Mouse (Mus musculus) neural tube, embryonic 11.5 days (tissue): Measurements from ENCODE around the gene Wnt11. TPM values are rescaled to one million over a fixed set of nuclear protein-coding genes. Genes with fewer than 3 reads are reported as not detected.

Experiments
- ATAC-seq: fragments of 200-750 bp; cut with Nextera tagmentation; 2 replicates; pipeline ENCODE4 v1.8.0; 2017; ENCODE audit warnings: moderate number of reproducible peaks, mild to moderate bottlenecking, moderate TSS enrichment, moderate library complexity; ENCODE audit not compliant: insufficient read depth, low FRiP score, low TSS enrichment
- DNase-seq: peaks from one replicate; pipeline ENCODE4 v3.0.0-alpha.2; 2015; ENCODE audit warnings: low spot score
- H3K27ac ChIP-seq: fragments of 300-500 bp; sonication (generic); 2 replicates; pipeline ENCODE4 v1.5.1; 2014; ENCODE audit warnings: low read depth, mild to moderate bottlenecking, low read length
- H3K27me3 ChIP-seq: fragments of 300-500 bp; sonication (generic); 2 replicates; pipeline ENCODE4 v1.6.1; 2014; ENCODE audit warnings: mild to moderate bottlenecking, low read length, mixed read lengths; ENCODE audit not compliant: control insufficient read depth, insufficient read depth
- H3K36me3 ChIP-seq: fragments of 300-500 bp; sonication (generic); 2 replicates; pipeline ENCODE4 v1.6.1; 2014; ENCODE audit warnings: mild to moderate bottlenecking, low read length, moderate library complexity, mixed read lengths; ENCODE audit not compliant: control insufficient read depth, insufficient read depth
- H3K4me1 ChIP-seq: fragments of 300-500 bp; sonication (generic); 2 replicates; pipeline ENCODE4 v1.6.1; 2014; ENCODE audit warnings: low read length, mixed read lengths; ENCODE audit not compliant: control insufficient read depth, insufficient read depth
- H3K4me2 ChIP-seq: fragments of 300-500 bp; sonication (generic); 2 replicates; pipeline ENCODE4 v1.6.1; 2014; ENCODE audit warnings: low read depth, mild to moderate bottlenecking, moderate library complexity
- H3K4me3 ChIP-seq: fragments of 300-500 bp; sonication (generic); 2 replicates; pipeline ENCODE4 v1.5.1; 2014; ENCODE audit warnings: low read depth, low read length
- H3K9ac ChIP-seq: fragments of 300-500 bp; sonication (generic); 2 replicates; pipeline ENCODE4 v1.6.1; 2014; ENCODE audit warnings: mild to moderate bottlenecking, low read length
- H3K9me3 ChIP-seq: fragments of 300-500 bp; sonication (generic); 2 replicates; pipeline ENCODE4 v1.6.1; 2016; ENCODE audit warnings: low read length; ENCODE audit not compliant: control insufficient read depth
- WGBS: fragments of 180-500 bp; shearing (Covaris S2); extraction: QIAGEN DNeasy Blood & Tissue Kit; methylation state at CpG from one replicate; pipeline ENCODE4 v1.1.7; 2014; 5-methylcytosine and 5-hydroxymethylcytosine counted together
- polyA plus RNA-seq: library from polyadenylated mRNA; unstranded; fragments of >200 nt; fragmentation: Nextera tagmentation; extraction: Ambion mirVana; gene quantifications from 2 replicates; pipeline ENCODE4 v1.2.1, GENCODE M21; 2014

Wnt11 gene
- polyA plus RNA-seq, 1 experiment from 2014 or later: 6.9 TPM

DNA sequence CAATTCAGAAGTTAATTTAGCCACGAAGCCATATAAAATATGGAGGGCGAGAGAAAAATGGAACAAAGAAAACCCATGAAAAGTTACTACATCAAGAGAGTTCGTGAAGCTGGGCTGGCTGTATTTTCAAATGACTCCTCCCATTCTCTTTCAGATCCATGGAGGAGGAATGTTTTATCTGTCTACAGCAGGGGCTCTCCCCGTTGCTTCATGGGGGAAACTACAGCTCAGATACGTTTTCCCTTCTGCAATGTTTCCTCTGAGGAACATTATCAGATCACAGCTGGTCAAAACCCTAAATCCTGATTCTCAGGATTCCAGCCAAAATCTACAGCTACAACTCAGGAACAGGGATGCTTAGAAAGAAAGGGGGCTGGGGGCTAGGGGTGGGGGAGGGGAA is 59.9 kb downstream of the Wnt11 start:
- WGBS: 41% methylated on average over 5 of the region's 5 CpGs
- ATAC-seq: no peak
- no peak overlapping the region for H3K4me3 ChIP-seq

DNA sequence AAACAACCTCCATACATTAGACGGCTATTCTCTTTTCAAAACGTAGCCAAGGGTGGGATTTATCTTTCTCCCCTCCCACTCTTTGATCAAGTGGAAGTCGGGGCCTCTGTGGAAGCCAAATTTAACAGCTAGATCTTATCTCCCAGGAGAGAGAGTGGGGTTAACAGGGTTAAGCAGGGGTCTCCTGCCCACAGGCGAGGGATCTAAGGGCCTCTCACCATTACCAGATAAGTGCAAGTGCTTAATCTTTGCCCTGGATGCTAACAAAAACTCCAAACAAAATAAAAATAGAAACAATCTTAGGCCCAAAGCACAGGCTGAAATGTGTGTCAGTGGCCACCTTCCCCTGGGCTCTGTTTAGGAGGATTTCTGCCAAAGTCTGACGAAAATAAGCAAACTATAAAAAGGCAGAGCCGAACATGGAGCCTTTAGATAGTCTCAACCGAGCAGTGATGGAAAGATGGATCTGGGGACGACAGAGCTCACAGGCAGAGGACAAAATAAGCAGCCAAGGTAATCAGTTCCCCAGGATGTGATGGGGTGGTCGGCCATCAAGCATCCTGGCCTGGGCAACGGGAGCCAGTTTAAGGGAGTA is 60.7 kb downstream of the Wnt11 start:
- H3K27me3 ChIP-seq: no peaks in the 10 kb centered on the region
- no peak overlapping the region for H3K4me3 ChIP-seq
- H3K9me3 ChIP-seq: no peaks in the 10 kb centered on the region
- DNase-seq (no peak), ATAC-seq (no peak)
- H3K4me1 ChIP-seq: peaks cover 3% of the 10 kb centered on the region; the same call in 1 of the 2 replicates
- H3K4me2 ChIP-seq: no peak overlapping the region
- no peak overlapping the region for H3K27ac ChIP-seq
- H3K9ac ChIP-seq: no peak overlapping the region
- WGBS: 57% methylated on average over 10 of the region's 10 CpGs
- H3K36me3 ChIP-seq: no peaks in the 10 kb centered on the region

More for the DNA sequence above, 59.9 kb downstream of the Wnt11 start:
- no peak overlapping the region for H3K27ac ChIP-seq
- no peaks in the 10 kb centered on the region for H3K9me3 ChIP-seq
- DNase-seq: no peak
- no peaks in the 10 kb centered on the region for H3K36me3 ChIP-seq
- H3K9ac ChIP-seq: no peak overlapping the region
- no peaks in the 10 kb centered on the region for H3K27me3 ChIP-seq
- H3K4me2 ChIP-seq: no peak overlapping the region
- peaks cover 3% of the 10 kb centered on the region for H3K4me1 ChIP-seq

DNA sequence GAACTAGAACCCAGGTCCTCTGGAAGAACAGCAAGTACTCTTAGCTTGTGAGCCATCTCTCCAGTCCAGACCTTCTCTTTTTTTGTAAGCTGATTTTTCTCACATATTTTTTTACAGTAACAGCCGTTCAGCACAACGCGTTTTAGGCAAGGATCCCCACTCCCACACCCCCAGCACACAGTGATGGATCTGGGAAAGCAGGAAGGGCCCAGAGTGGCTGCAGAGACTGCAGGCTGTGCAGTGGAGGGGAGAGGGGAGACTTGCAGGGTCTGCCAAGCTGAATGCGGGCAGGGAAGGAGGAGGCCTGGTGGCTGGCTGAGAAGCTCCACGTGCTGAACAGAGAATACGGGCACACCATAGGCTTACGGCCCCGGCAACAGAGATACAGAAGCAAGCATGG is 62.4 kb downstream of the Wnt11 start:
- H3K9me3 ChIP-seq: no peaks in the 10 kb centered on the region
- no peak overlapping the region for H3K9ac ChIP-seq
- H3K4me3 ChIP-seq: no peak overlapping the region
- no peaks in the 10 kb centered on the region for H3K27me3 ChIP-seq
- WGBS: 90% methylated on average over 8 of the region's 8 CpGs
- DNase-seq: no peak
- H3K4me2 ChIP-seq: no peak overlapping the region
- H3K27ac ChIP-seq: no peak overlapping the region
- H3K4me1 ChIP-seq: 0 out of 2 replicates have a peak, but pooled peaks cover 3% of the 10 kb centered on the region
- ATAC-seq: no peak
- H3K36me3 ChIP-seq: no peaks in the 10 kb centered on the region

DNA sequence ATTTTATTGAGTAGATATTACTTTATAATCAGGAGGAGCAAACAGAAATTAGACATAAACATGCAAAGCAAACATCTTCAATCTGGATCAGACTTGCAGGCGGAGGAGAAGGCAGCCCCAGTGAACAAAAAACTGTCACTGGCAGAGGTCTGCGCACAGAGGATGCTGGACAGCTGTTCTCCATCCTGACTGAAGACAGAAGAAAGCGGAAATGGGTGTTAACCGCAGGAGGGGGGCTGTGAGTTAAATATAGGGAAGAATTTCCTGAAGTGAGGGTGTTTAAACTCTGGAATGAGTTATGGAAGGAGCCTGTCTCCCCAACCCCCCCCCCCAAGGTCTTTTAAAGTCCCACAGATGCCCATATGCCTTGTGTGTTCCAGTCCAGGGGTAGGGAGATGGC is 64.9 kb downstream of the Wnt11 start:
- Histone ChIP-seq H3K36me3 (no peaks in the 10 kb centered on the region), H3K27me3 (no peaks in the 10 kb centered on the region), H3K9me3 (no peaks in the 10 kb centered on the region), H3K4me3 (no peak overlapping the region), H3K4me2 (no peak overlapping the region), H3K27ac (no peak overlapping the region), H3K9ac (no peak overlapping the region), H3K4me1 (peaks cover 5% of the 10 kb centered on the region; the same call in 1 of the 2 replicates)
- WGBS: 70% methylated on average over 4 of the region's 4 CpGs
- ATAC-seq (no peak), DNase-seq (no peak)

DNA sequence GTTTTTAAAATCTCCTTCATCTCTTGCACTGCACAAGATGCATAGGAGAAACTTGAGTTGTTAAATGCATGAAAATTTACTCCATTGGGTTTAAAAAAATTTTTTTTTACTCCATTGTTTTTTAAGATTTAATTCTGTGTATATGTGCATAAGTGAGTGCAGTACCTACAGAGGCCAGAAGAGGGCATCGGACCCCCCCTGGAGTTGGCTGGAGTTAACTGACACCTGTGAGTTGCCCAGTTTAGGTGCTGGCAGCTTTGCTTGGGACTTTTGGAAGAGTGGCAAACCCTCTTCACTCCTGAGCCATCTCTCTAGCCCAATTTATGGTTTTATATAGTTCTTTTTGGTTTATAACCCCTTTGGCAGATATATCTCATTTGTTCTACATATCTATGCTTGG is 66.2 kb downstream of the Wnt11 start:
- ATAC-seq (no peak), DNase-seq (no peak)
- Histone ChIP-seq H3K4me3 (no peak overlapping the region), H3K4me2 (no peak overlapping the region), H3K4me1 (peaks cover 2% of the 10 kb centered on the region; the same call in 1 of the 2 replicates), H3K27me3 (no peaks in the 10 kb centered on the region), H3K27ac (no peak overlapping the region), H3K9ac (no peak overlapping the region), H3K36me3 (no peaks in the 10 kb centered on the region), H3K9me3 (no peaks in the 10 kb centered on the region)
- WGBS: 93% methylated on average over 1 of the region's 1 CpGs

DNA sequence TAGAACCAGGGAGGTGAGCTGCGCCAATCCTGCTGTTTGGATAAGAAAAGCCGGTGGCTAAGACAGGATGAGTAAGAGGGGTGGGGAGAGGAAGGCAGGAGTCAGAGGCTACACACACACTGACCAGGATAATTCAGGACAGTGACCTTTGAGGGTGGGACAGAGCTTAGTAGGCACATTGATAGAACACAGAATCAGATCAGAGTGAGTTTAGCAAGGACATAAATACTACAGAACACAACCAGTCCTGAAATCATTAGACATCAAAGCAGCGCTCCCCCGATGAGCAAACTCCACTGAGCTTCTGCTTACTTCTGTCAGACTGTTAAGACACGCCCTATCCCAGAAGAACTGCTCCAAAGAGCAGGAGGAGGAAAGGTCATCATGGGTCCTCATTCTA is 69.0 kb downstream of the Wnt11 start:
- Histone ChIP-seq H3K9me3 (no peaks in the 10 kb centered on the region), H3K27ac (no peak overlapping the region), H3K4me1 (peaks cover 2% of the 10 kb centered on the region; the same call in 1 of the 2 replicates), H3K9ac (no peak overlapping the region), H3K4me3 (no peak overlapping the region), H3K27me3 (no peaks in the 10 kb centered on the region), H3K4me2 (no peak overlapping the region), H3K36me3 (no peaks in the 10 kb centered on the region)
- DNase-seq: no peak
- whole genome bisulfite sequencing: 42% methylated on average over 5 of the region's 5 CpGs
- no peak for ATAC-seq

Other genes starting within 250 kb of the Wnt11 start
- 60.2 and 63.7 TPM in 2 replicates for gene Emsy, start 178.3 kb upstream of the Wnt11 start, polyA plus RNA-seq
- 83.3 and 85.9 TPM in 2 replicates for gene Thap12, start 132.0 kb upstream of the Wnt11 start, polyA plus RNA-seq